ENCODE assay signal across 23 mouse cellular contexts in genomic region chr3:58686206-58686921, GRCm38 (mm10). TPM values are rescaled to one million over a fixed set of nuclear protein-coding genes. Genes with fewer than 3 reads are reported as not detected.
A peak's percentile ranks its signal among the peaks of the same experiment; 100 is the strongest.
DNase-seq lines count a peak whose midpoint lies in the region; ATAC-seq and TF ChIP-seq lines count a peak whose summit lies in the region.
"Had no signal": no experiment of that assay in that cellular context is flagged by ENCODE, and none has a peak within 500 bp of the region (broad histone marks: within the 10 kb centered on the region; RNA-seq: fewer than 3 reads in every experiment).

No protein-coding gene starts in this region.

- no peaks in the 10 kb centered on the region for H3K27me3 ChIP-seq in kidney, adult 2 months (replicated peaks; ENCODE audit: control insufficient read depth, insufficient read depth, low read length)
- no peaks in the 10 kb centered on the region for H3K27me3 ChIP-seq in testis, adult 2 months (ENCODE audit: control insufficient read depth, insufficient read depth, low read length)
- peaks cover 2% of the 10 kb centered on the region for H3K27me3 ChIP-seq in liver, embryonic 16.5 days (ENCODE audit: control insufficient read depth, insufficient read depth, low read depth, low read length)
- H3K27me3 ChIP-seq in forebrain, embryonic 11.5 days (ENCODE audit: control insufficient read depth, insufficient read depth, low read length), result no peaks in the 10 kb centered on the region
- H3K27me3 ChIP-seq in limb, embryonic 10.5 days (ENCODE audit: low read depth, poor library complexity, severe bottlenecking), result no peaks in the 10 kb centered on the region; the same call in 1 of the 2 replicates
- H3K27me3 ChIP-seq: forebrain, embryonic 12.5 days; heart, embryonic 12.5 days; limb, embryonic 12.5 days had no signal

- no peaks in the 10 kb centered on the region; the same call in 1 of the 2 replicates for H3K36me3 ChIP-seq in kidney, adult 2 months (ENCODE audit: control insufficient read depth, insufficient read depth, low read length)
- no peaks in the 10 kb centered on the region for H3K36me3 ChIP-seq in testis, adult 2 months (ENCODE audit: control insufficient read depth, insufficient read depth, low read length)
- H3K36me3 ChIP-seq in liver, embryonic 16.5 days (ENCODE audit: control insufficient read depth, insufficient read depth), result no peaks in the 10 kb centered on the region
- H3K36me3 ChIP-seq in forebrain, embryonic 11.5 days (ENCODE audit: control insufficient read depth, insufficient read depth, low read length), result no peaks in the 10 kb centered on the region
- H3K36me3 ChIP-seq in limb, embryonic 10.5 days, result no peaks in the 10 kb centered on the region
- H3K36me3 ChIP-seq: embryonic facial prominence, embryonic 12.5 days; forebrain, embryonic 12.5 days; hindbrain, embryonic 10.5 days; limb, embryonic 12.5 days; midbrain, embryonic 12.5 days had no signal

- peak; percentile 62 for DNase-seq in kidney, adult 2 months
- DNase-seq in kidney, postnatal 10 days, result no peak
- no peak for DNase-seq in testis, postnatal 10 days (ENCODE audit: low spot score)
- DNase-seq in forebrain, embryonic 11.5 days (ENCODE audit: low spot score), result no peak
- DNase-seq in limb, embryonic 10.5 days (ENCODE audit: low spot score), result no peak
- DNase-seq: adrenal gland, postnatal 25 days; heart, postnatal 10 days; kidney, adult 18-20 months; kidney, postnatal 36 days; layer of hippocampus, postnatal 36 days; lung, embryonic 14.5 days; right cerebral cortex, postnatal 14 days; thymus, postnatal 25 days had no signal

- H3K9me3 ChIP-seq in liver, embryonic 16.5 days (replicated peaks; ENCODE audit: control insufficient read depth, low read length), result no peaks in the 10 kb centered on the region
- no peaks in the 10 kb centered on the region for H3K9me3 ChIP-seq in forebrain, embryonic 11.5 days (ENCODE audit: control insufficient read depth, low read length)
- H3K9me3 ChIP-seq in limb, embryonic 10.5 days (replicated peaks), result no peaks in the 10 kb centered on the region
- H3K9me3 ChIP-seq: embryonic facial prominence, embryonic 12.5 days; forebrain, embryonic 12.5 days; heart, embryonic 12.5 days; hindbrain, embryonic 10.5 days; limb, embryonic 12.5 days; midbrain, embryonic 12.5 days had no signal

- H3K4me2 ChIP-seq in liver, embryonic 16.5 days (ENCODE audit: low read depth, low read length), result peak overlapping the region; percentile 17
- no peak overlapping the region for H3K4me2 ChIP-seq in forebrain, embryonic 11.5 days (ENCODE audit: low read depth, low read length, severe bottlenecking)
- H3K4me2 ChIP-seq: embryonic facial prominence, embryonic 12.5 days; forebrain, embryonic 12.5 days; heart, embryonic 12.5 days; limb, embryonic 12.5 days; lung, embryonic 14.5 days; midbrain, embryonic 12.5 days had no signal

- TF ChIP-seq POLR2A in kidney, adult 2 months (IDR thresholded peaks at IDR 0.05; ENCODE audit: low read depth, low read length), result no peak
- no peak for TF ChIP-seq POLR2A in testis, adult 2 months (IDR thresholded peaks at IDR 0.05; ENCODE audit: control insufficient read depth, low read depth, low read length)

- H3K4me3 ChIP-seq in kidney, adult 2 months (ENCODE audit: insufficient read depth, low read depth, low read length), result no peak overlapping the region
- peak overlapping the region; percentile 70 for H3K4me3 ChIP-seq in testis, adult 2 months (ENCODE audit: control insufficient read depth, low read depth, low read length)
- H3K4me3 ChIP-seq in liver, embryonic 16.5 days (ENCODE audit: low read depth, low read length), result no peak overlapping the region
- H3K4me3 ChIP-seq in forebrain, embryonic 11.5 days (ENCODE audit: low read depth, low read length), result no peak overlapping the region
- H3K4me3 ChIP-seq in limb, embryonic 10.5 days, result no peak overlapping the region
- H3K4me3 ChIP-seq: embryonic facial prominence, embryonic 12.5 days; forebrain, embryonic 12.5 days; heart, embryonic 12.5 days; hindbrain, embryonic 10.5 days; limb, embryonic 12.5 days; midbrain, embryonic 12.5 days had no signal

- 68% methylated on average over 7 of the region's 7 CpGs for WGBS in kidney, adult 2 months
- 56% methylated on average over 7 of the region's 7 CpGs for WGBS in liver, embryonic 16.5 days (ENCODE audit: insufficient replicate concordance)
- WGBS in forebrain, embryonic 11.5 days, result 87% methylated on average over 7 of the region's 7 CpGs
- 90% methylated on average over 7 of the region's 7 CpGs for WGBS in limb, embryonic 10.5 days

- H3K4me1 ChIP-seq in kidney, adult 2 months (ENCODE audit: control insufficient read depth, insufficient read depth, low read length), result peaks cover 47% of the 10 kb centered on the region
- peaks cover 15% of the 10 kb centered on the region for H3K4me1 ChIP-seq in testis, adult 2 months (ENCODE audit: control insufficient read depth, insufficient read depth, low read length)
- peaks cover 10% of the 10 kb centered on the region for H3K4me1 ChIP-seq in liver, embryonic 16.5 days (ENCODE audit: control insufficient read depth, low read depth, low read length)
- no peaks in the 10 kb centered on the region; the same call in 1 of the 2 replicates for H3K4me1 ChIP-seq in forebrain, embryonic 11.5 days (replicated peaks; ENCODE audit: control insufficient read depth, insufficient read depth, low read length)
- peaks cover 28% of the 10 kb centered on the region for H3K4me1 ChIP-seq in limb, embryonic 10.5 days

- no peak overlapping the region for H3K9ac ChIP-seq in liver, embryonic 16.5 days (ENCODE audit: low read depth, low read length)
- no peak overlapping the region for H3K9ac ChIP-seq in forebrain, embryonic 11.5 days (ENCODE audit: low read length)
- H3K9ac ChIP-seq: embryonic facial prominence, embryonic 12.5 days; forebrain, embryonic 12.5 days; heart, embryonic 12.5 days; limb, embryonic 12.5 days; lung, embryonic 14.5 days; midbrain, embryonic 12.5 days had no signal

- peak; percentile 69 for ATAC-seq in liver, embryonic 16.5 days (ENCODE audit: low read depth)
- no peak for ATAC-seq in forebrain, embryonic 11.5 days (replicated peaks; ENCODE audit: low FRiP score)
- ATAC-seq: hindbrain, postnatal 0 days had no signal

- peak overlapping the region; percentile 26 for H3K27ac ChIP-seq in kidney, adult 2 months (ENCODE audit: insufficient read depth, low read depth, low read length)
- no peak overlapping the region for H3K27ac ChIP-seq in testis, adult 2 months (ENCODE audit: control insufficient read depth, insufficient read depth, low read depth, low read length)
- peak overlapping the region; percentile 74 for H3K27ac ChIP-seq in liver, embryonic 16.5 days (ENCODE audit: low read length)
- H3K27ac ChIP-seq in forebrain, embryonic 11.5 days (ENCODE audit: low read depth, low read length), result no peak overlapping the region
- no peak overlapping the region for H3K27ac ChIP-seq in limb, embryonic 10.5 days
- H3K27ac ChIP-seq: embryonic facial prominence, embryonic 12.5 days; forebrain, embryonic 12.5 days; hindbrain, embryonic 10.5 days; hindbrain, postnatal 0 days; limb, embryonic 12.5 days; midbrain, embryonic 12.5 days had no signal

- TF ChIP-seq CTCF in kidney, adult 2 months (conservative IDR thresholded peaks at IDR 0.05; ENCODE audit: insufficient read depth, insufficient read length, low read depth, low read length), result no peak
- TF ChIP-seq CTCF in testis, adult 2 months (IDR thresholded peaks at IDR 0.05; ENCODE audit: control insufficient read depth, insufficient read depth, insufficient replicate concordance, low read depth, low read length), result no peak

RNA-seq across cellular contexts. Expression of gene Siah2, which starts 5.8 kb away (rescaled TPM):
- 19.9 and 22.0 TPM in 2 replicates for polyA plus RNA-seq in kidney, adult 2 months (2012; rRNA removed)
- polyA plus RNA-seq in testis, adult 2 months (2012; rRNA removed), result 136 and 152 TPM in 2 replicates
- 2.5 and 3.4 TPM in 2 replicates for polyA plus RNA-seq in liver, embryonic 16.5 days (2015; fragmentation: Nextera tagmentation; extraction: Ambion mirVana)
- polyA plus RNA-seq in forebrain, embryonic 11.5 days (2014; fragmentation: Nextera tagmentation; extraction: Ambion mirVana), result 4.0 and 5.7 TPM in 2 replicates
- polyA plus RNA-seq in limb, embryonic 10.5 days (2016; fragmentation: Nextera tagmentation; extraction: Ambion mirVana), result 2.0 and 2.2 TPM in 2 replicates

RNA-seq across cellular contexts. Expression of gene Erich6, which starts 49.4 kb away (rescaled TPM):
- 0.03 and 0.10 TPM in 2 replicates for polyA plus RNA-seq in kidney, adult 2 months (2012; rRNA removed)
- polyA plus RNA-seq in testis, adult 2 months (2012; rRNA removed), result 42.8 and 45.1 TPM in 2 replicates
- not detected in 2 replicates for polyA plus RNA-seq in liver, embryonic 16.5 days (2015; fragmentation: Nextera tagmentation; extraction: Ambion mirVana)
- polyA plus RNA-seq in forebrain, embryonic 11.5 days (2014; fragmentation: Nextera tagmentation; extraction: Ambion mirVana), result not detected in 2 replicates
- polyA plus RNA-seq in limb, embryonic 10.5 days (2016; fragmentation: Nextera tagmentation; extraction: Ambion mirVana), result not detected in 2 replicates
- polyA plus RNA-seq: embryonic facial prominence, embryonic 12.5 days; hindbrain, embryonic 10.5 days; lung, embryonic 14.5 days; neural tube, embryonic 11.5 days had no signal

Comparison
In these comparisons a context has a peak if more than half of its experiments do, and no peak if none do; other contexts are left out.
1. H3K27ac ChIP-seq: peak in kidney, adult 2 months (single experiment) and liver, embryonic 16.5 days (single experiment); none in testis, adult 2 months (single experiment), forebrain, embryonic 11.5 days (single experiment) and limb, embryonic 10.5 days (single experiment).
2. RNA of gene Erich6, which starts 49.4 kb away (polyA plus RNA-seq): 42.8 to 45.1 TPM in testis, adult 2 months; not detected in forebrain, embryonic 11.5 days, not detected in limb, embryonic 10.5 days, 0.03 to 0.10 TPM in kidney, adult 2 months and not detected in liver, embryonic 16.5 days; every median in the first group is over 10 times any median in the second.